Mouse (Mus musculus) granulocyte monocyte progenitor cell, adult 5-6 weeks (primary cell): ENCODE results near the gene Spsb1. TPM values are rescaled to one million over a fixed set of nuclear protein-coding genes. Genes with fewer than 3 reads are reported as not detected.

Experiments
- ATAC-seq: replicated peaks from 2 replicates; pipeline ENCODE4 v1.8.0; 2016; ENCODE audit warnings: mild to moderate bottlenecking, moderate TSS enrichment, inconsistent platforms; ENCODE audit not compliant: poor library complexity, severe bottlenecking
- total RNA-seq, 2 experiments: library from RNA; stranded (forward) in 1 of 2; stranded (reverse) in 1 of 2; fragments of 200-712, 200-1000 nt in 1 of 2; fragments of >200 nt in 1 of 2; fragmentation: Nextera tagmentation in 1 of 2; gene quantifications; 2 replicates each; pipeline ENCODE4 v1.2.3; 2014 to 2017

Spsb1 gene
- total RNA-seq, 2 experiments from 2014 or later = not detected

DNA sequence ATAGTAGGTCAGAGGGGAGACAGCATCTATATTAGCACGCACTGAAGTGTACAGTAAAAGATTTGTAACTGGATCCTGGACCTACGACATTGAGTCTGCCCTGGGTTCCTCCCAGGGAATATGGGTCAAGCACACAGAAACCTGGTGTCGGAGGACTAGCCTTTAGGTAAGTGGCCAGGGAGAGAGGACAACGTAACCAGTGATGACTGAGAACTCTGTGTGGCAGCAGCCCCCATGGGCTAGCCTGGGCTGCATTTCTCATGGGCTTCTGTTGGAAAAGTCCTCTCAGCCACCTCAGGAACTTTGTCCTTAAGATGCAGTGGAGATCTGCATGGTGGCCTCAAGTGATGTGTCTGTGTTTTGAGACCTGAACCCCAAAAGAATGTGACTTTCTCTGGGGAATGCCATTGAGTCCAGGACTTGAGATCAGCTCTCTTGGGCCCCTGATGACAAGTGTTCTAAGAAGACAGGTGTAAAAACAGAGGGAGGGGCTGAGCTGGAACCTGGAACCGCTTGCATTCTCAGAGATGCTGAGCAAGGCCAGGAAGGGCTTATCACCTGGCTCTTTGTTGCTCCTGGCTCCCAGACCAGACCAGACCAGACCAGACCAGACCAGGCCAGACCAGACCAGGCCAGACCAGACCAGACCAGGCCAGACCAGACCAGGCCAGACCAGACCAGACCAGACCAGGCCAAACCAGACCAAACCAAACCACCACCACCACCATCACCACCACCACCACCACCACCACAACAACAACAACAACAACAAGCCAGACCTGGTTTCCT, 63.5 kb downstream of the Spsb1 start:
- ATAC-seq = no peak

GRCm38 (mm10) chr4:149890551-149890950, 64.3 kb downstream of the Spsb1 start:
- no peak for ATAC-seq

DNA sequence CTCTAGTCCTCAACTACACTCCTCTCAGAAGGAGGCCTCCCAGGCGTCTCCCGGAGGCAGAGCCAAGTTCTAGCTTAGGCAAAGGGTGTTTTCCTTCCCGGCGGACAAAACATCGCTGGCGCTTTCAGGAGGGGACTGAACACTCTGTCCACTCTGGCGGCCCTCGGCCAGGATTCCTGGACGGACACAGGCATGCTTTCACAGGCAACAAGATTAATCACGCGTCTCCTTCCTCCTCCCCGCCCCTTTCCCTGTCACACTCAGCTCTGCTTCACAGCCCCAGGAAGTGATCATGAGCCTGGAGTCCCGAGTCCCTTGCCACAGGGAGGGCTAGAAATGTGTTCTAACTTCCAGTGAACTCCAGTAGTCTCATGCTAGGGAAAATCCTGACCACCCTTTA, 65.0 kb downstream of the Spsb1 start:
- ATAC-seq = peak; percentile 40

DNA sequence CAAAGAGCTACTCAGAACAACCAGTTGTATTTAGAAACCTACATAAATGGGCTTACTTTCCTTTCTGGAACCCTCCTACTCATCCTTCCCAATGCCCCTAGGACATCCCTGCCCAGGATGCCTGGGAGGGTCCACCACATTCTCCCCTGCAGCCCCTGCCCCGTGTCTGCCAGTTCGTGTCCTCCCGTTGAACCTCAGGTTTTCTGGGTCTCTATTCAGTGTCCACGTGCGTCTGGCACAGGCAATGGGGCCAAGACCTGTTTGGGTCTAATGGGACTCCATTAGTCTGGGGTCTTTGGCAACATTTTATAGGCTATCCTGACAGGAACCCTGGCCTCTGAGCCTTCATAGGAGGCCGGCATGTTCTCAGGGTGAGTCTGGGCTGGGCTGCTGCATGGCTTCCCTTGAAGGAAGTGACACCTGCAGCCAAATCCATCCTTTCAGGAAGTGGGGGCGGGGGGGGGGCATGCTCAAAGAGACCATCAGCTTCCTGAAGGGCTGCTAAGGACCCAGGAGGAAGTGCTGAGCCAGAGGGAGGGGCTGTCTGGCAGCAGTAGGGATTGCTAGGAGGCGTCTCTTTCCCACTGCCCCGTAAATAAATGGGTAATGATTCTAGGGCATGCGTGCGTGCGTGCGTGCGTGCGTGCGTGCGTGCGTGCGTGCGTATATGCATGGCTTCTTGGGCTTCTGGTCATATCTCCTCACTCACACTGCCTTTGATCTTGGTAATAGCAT, 65.9 kb downstream of the Spsb1 start:
- ATAC-seq = peak; percentile 81

GRCm38 (mm10) chr4:149888156-149888555, 66.7 kb downstream of the Spsb1 start:
- no peak for ATAC-seq

- ATAC-seq = no peak
Measured at GRCm38 (mm10) chr4:149886298-149887271, 68.3 kb downstream of the Spsb1 start.

DNA sequence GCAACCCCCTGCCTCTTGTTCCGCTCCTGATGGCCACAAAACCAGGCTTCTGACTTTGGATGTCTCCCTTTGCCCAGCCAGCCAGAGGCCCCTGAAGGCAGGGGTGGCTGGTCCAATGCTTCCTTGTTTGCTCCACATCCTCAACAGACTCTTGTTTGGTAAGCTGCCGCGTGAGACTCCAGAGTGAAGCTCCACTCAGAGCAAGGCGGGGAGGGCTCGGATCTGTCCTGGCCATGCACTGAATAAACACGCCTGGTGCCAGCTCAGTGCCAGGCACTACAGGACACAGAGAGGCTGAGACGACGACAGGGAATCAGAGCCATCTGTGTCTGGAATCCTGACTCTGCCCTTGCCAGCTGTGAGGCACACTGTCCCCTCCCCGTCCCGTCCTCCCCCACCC, 70.9 kb downstream of the Spsb1 start:
- ATAC-seq = no peak

DNA sequence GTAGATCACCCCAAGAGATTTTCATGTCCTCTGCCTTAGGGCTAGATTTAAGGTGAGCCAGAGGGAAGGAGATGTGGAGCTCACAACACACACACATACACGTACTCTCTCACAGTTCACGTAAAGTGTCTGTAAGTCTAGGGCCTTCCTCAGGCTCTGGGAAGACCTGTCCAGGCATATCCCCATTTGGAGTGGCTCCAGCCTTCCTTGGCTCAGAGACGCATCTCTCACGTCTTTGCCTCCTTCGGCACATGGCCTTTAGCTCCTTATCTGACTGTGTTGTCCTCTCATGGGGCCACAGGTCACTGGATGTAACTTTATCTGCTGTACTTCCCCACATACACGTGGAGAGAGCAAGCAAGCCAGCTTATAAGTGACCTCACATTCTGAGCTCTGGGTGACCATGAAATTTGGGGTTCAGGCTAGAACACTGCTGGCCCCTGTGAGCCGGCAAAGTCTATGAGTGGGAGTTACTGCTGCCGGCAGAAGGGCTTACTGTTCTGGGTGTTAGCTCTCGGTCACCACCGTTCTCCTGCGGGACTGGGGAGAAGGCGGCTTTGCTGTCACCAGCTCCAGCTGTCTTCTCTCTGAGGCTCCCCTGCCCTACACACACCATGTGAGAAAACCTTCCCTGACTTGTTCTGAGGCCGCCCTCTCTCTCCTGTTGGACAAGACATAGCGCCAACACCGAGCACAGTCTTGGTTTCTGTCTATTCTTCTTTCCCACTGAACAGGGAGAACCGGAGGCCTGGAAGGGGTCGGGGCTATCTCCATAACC, 72.5 kb downstream of the Spsb1 start:
- ATAC-seq = no peak

GRCm38 (mm10) chr4:149880908-149881307, 73.9 kb downstream of the Spsb1 start:
- no peak for ATAC-seq

GRCm38 (mm10) chr4:149879980-149880379, 74.9 kb downstream of the Spsb1 start:
- no peak for ATAC-seq

GRCm38 (mm10) chr4:149878021-149878449, 76.8 kb downstream of the Spsb1 start:
- ATAC-seq = no peak

- no peak for ATAC-seq
Measured at GRCm38 (mm10) chr4:149877202-149877601, 77.6 kb downstream of the Spsb1 start.

DNA sequence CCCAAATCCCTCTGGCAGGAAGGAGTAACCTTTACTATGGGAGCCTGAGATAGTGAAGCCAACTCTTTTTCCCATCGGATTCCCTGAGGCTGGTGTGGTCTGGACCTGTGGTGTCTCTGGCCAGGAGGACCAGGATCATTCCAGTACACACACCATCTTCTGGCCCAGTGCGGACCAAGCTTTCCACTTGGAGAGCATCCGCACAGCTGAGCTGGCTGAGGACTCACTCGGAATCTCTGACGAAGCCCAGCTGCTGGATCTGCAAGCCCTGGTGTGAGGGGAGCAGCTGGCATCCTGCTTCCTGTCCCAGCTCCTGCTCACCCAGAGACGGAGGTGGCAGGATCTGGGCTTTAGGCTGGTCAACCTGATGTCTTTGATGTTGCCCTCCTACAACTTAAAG, 78.1 kb downstream of the Spsb1 start:
- ATAC-seq = no peak

DNA sequence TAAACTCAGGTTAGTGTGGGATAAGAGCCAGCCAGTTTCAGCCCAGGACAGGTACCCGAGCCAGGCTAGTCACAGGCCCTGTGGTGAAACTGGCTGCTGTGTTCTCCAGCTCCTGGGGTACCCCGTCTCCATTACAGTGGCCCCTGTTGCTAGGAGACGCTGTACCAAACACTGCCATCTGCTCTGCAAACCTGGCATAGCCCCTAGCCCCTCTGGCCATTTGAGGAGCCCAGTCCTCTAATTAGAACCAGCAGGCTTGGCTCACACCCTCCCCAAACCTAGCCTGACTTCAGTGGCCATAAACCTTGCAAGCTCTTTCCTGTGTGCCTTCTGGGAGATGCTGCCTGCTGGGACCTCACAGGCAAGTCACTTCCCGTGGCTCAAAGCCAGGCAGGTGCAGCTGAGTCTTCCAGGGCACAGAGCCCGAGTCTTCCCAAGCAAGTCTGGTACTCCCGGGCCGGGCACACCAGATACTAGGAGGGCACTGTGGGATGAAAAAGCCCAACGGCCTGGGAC, 78.8 kb downstream of the Spsb1 start:
- ATAC-seq = no peak

- no peak for ATAC-seq
Measured at GRCm38 (mm10) chr4:149875296-149875695, 79.5 kb downstream of the Spsb1 start.

GRCm38 (mm10) chr4:149872236-149872635, 82.6 kb downstream of the Spsb1 start:
- ATAC-seq = no peak

DNA sequence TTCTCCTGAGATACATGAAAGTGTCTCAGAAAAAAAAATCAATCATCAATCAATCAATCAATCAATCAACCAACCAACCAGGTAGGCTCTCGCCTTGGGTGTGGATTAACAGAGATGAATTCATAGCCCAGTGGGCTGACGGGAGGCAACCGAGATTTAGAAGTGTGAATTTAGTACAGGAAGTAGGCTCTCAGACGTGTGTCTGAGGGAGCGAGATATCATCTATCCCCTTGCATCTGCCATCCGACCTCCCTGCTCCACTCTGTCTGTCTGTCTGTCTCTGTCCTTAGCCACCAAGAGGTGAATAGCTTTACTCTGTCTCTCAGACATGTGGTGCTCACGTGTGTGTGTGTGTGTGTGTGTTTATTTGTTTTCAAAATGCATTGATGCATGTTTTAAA, 83.3 kb downstream of the Spsb1 start:
- ATAC-seq = no peak

GRCm38 (mm10) chr4:149871014-149871413, 83.8 kb downstream of the Spsb1 start:
- ATAC-seq = no peak

- ATAC-seq = no peak
Measured at GRCm38 (mm10) chr4:149870412-149870811, 84.4 kb downstream of the Spsb1 start.

- no peak for ATAC-seq
Measured at GRCm38 (mm10) chr4:149868725-149869124, 86.1 kb downstream of the Spsb1 start.
